Mouse (Mus musculus): ENCODE results near the gene Ttc23. TPM values are rescaled to one million over a fixed set of nuclear protein-coding genes. Genes with fewer than 3 reads are reported as not detected.

Ttc23 gene
- total and polyA plus RNA-seq, 3 experiments, result 0.42 to 4.8 TPM; not detected in 1

DNA sequence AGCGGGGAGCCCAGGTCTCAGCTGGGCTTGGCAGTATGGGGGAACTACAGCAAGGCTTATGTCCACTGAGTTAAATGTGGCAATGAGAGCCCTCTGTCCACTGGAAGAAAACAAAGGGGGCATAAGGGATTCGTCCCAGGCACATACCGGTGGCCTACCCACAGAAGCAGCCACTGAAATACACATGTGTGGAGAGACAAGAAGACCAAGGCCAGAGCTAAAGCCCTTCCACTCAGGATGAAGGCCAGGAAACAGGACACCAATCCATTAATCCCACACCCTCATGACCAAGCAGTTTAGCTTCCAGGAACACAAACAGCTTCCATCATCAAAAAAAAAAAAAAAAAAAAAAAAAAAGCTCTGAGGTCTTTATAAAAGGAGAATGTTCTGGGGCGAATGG is 93.2 kb downstream of the Ttc23 start:
- Histone ChIP-seq H3K36me3 (ENCODE audit: control insufficient read depth in 1 of 2, insufficient read depth in 2 of 2, low read length in 2 of 2) (no peaks in the 10 kb centered on the region), H3K79me2 (ENCODE audit: control insufficient read depth, insufficient read depth, low read length, poor library complexity) (no peaks in the 10 kb centered on the region), H3K27ac (ENCODE audit: control insufficient read depth, low read depth, low read length) (no peak overlapping the region), H3K9me3 (replicated peaks; ENCODE audit: insufficient read depth, low read length) (no peaks in the 10 kb centered on the region), H3K4me1 (ENCODE audit: control insufficient read depth in 1 of 2, insufficient read depth in 2 of 2, low read length in 2 of 2) (no peaks in the 10 kb centered on the region), H3K9ac (ENCODE audit: control insufficient read depth, low read depth, low read length, poor library complexity, severe bottlenecking) (no peak overlapping the region), H3K4me3 (ENCODE audit: control insufficient read depth in 1 of 2, insufficient read depth in 1 of 2, low read depth in 2 of 2, low read length in 2 of 2) (no peak overlapping the region), H3K27me3 (ENCODE audit: control insufficient read depth in 1 of 2, insufficient read depth in 2 of 2, low read length in 2 of 2) (no peaks in the 10 kb centered on the region)
- no peak for DNase-seq (ENCODE audit: low read depth, low spot score)
- TF ChIP-seq MAFK (IDR thresholded peaks at IDR 0.05; ENCODE audit: borderline replicate concordance, low read depth, low read length) (no peak), CHD2 (IDR thresholded peaks at IDR 0.05; ENCODE audit: low read length) (no peak), CHD1 (IDR thresholded peaks at IDR 0.05; ENCODE audit: low read depth, low read length) (no peak), E2F4 (IDR thresholded peaks at IDR 0.05; ENCODE audit: borderline replicate concordance, low read depth, low read length) (no peak), ELF1 (IDR thresholded peaks at IDR 0.05; ENCODE audit: low read depth, low read length) (no peak), TCF12 (IDR thresholded peaks at IDR 0.05; ENCODE audit: low read depth, low read length) (no peak), ZMIZ1 (IDR thresholded peaks at IDR 0.05; ENCODE audit: low read depth, low read length) (no peak), NELFE (IDR thresholded peaks at IDR 0.05; ENCODE audit: low read depth, low read length) (no peak), POLR2A (IDR thresholded peaks at IDR 0.05; ENCODE audit: control insufficient read depth in 1 of 2, insufficient read depth in 1 of 2, low read depth in 1 of 2, low read length in 2 of 2, poor library complexity in 1 of 2) (no peak), HCFC1 (IDR thresholded peaks at IDR 0.05; ENCODE audit: low read depth, low read length) (no peak), MAZ (IDR thresholded peaks at IDR 0.05; ENCODE audit: low read depth, low read length) (no peak), KAT2A (conservative IDR thresholded peaks at IDR 0.05; ENCODE audit: low read depth, low read length) (no peak)

DNA sequence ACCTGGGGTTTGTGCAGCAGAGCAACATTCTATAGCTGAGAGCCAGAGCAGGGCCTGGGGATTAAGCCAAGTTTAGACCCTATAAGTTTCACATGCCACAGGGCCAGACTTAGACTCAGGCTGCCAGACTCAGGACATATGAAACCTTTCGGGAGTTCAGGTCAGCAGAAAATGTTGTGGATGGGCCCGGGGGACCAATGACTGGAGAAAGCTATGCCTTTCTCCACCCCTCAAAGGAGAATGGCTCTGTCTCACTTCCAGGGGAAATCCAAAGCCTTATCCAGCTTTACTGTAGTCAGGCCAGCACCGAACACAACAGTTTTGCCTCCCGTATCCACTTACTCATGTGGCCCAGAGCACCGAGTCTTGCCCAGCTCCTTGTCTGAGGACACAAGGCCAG is 93.6 kb downstream of the Ttc23 start:
- Histone ChIP-seq H3K27ac (ENCODE audit: control insufficient read depth, low read depth, low read length) (no peak overlapping the region), H3K9me3 (replicated peaks; ENCODE audit: insufficient read depth, low read length) (no peaks in the 10 kb centered on the region), H3K9ac (ENCODE audit: control insufficient read depth, low read depth, low read length, poor library complexity, severe bottlenecking) (no peak overlapping the region), H3K4me3 (ENCODE audit: control insufficient read depth in 1 of 2, insufficient read depth in 1 of 2, low read depth in 2 of 2, low read length in 2 of 2) (no peak overlapping the region), H3K4me1 (ENCODE audit: control insufficient read depth in 1 of 2, insufficient read depth in 2 of 2, low read length in 2 of 2) (no peaks in the 10 kb centered on the region), H3K36me3 (ENCODE audit: control insufficient read depth in 1 of 2, insufficient read depth in 2 of 2, low read length in 2 of 2) (no peaks in the 10 kb centered on the region), H3K79me2 (ENCODE audit: control insufficient read depth, insufficient read depth, low read length, poor library complexity) (no peaks in the 10 kb centered on the region), H3K27me3 (ENCODE audit: control insufficient read depth in 1 of 2, insufficient read depth in 2 of 2, low read length in 2 of 2) (no peaks in the 10 kb centered on the region)
- TF ChIP-seq CHD2 (IDR thresholded peaks at IDR 0.05; ENCODE audit: low read length), result no peak
- TF ChIP-seq POLR2AphosphoS5 (IDR thresholded peaks at IDR 0.05; ENCODE audit: borderline replicate concordance, low read depth, low read length), result no peak
- no peak for TF ChIP-seq ETS1 (IDR thresholded peaks at IDR 0.05; ENCODE audit: low read depth, low read length)
- TF ChIP-seq TAL1 (IDR thresholded peaks at IDR 0.05; ENCODE audit: low read length), result no peak
- no peak for TF ChIP-seq MXI1 (IDR thresholded peaks at IDR 0.05; ENCODE audit: low read depth, low read length)
- TF ChIP-seq ELF1 (IDR thresholded peaks at IDR 0.05; ENCODE audit: low read depth, low read length), result no peak
- no peak for TF ChIP-seq TCF12 (IDR thresholded peaks at IDR 0.05; ENCODE audit: low read depth, low read length)
- TF ChIP-seq EP300 (IDR thresholded peaks at IDR 0.05; ENCODE audit: low read depth in 1 of 2, low read length in 2 of 2), result no peak
- TF ChIP-seq ZNF384 (IDR thresholded peaks at IDR 0.05; ENCODE audit: low read depth, low read length), result no peak
- no peak for TF ChIP-seq SMC3 (IDR thresholded peaks at IDR 0.05; ENCODE audit: low read depth, low read length)
- TF ChIP-seq ZC3H11A (IDR thresholded peaks at IDR 0.05; ENCODE audit: low read depth, low read length), result no peak
- TF ChIP-seq USF1 (IDR thresholded peaks at IDR 0.05; ENCODE audit: low read depth, low read length), result no peak
- TF ChIP-seq MAFK (IDR thresholded peaks at IDR 0.05; ENCODE audit: borderline replicate concordance, low read depth, low read length), result no peak
- no peak for TF ChIP-seq MEF2A (IDR thresholded peaks at IDR 0.05; ENCODE audit: extremely low read depth, insufficient replicate concordance, low read depth, low read length, poor library complexity, severe bottlenecking)
- no peak for TF ChIP-seq RCOR1 (IDR thresholded peaks at IDR 0.05; ENCODE audit: low read depth, low read length)
- DNase-seq (ENCODE audit: low read depth, low spot score), result no peak
